Mouse (Mus musculus): ENCODE data around the gene Tmem230.
"Not testable (repeated sequence)": the region's sequence is repeated elsewhere in the genome, so short reads cannot be mapped to it uniquely, and the experiment has no call there.

Gene Tmem230

GRCm38 (mm10) chr2:132272694-132273389 is 25.2 kb upstream of the Tmem230 start:
- DNase-seq (ENCODE audit: low read depth) = no peak

GRCm38 (mm10) chr2:132270331-132270951 is 22.8 kb upstream of the Tmem230 start:
- DNase-seq (ENCODE audit: low read depth) = no peak

GRCm38 (mm10) chr2:132269217-132269616 is 21.6 kb upstream of the Tmem230 start:
- peak; percentile 90 for DNase-seq (ENCODE audit: low read depth)

GRCm38 (mm10) chr2:132266086-132266485 is 18.5 kb upstream of the Tmem230 start:
- DNase-seq (ENCODE audit: low read depth) = peak; percentile 74

GRCm38 (mm10) chr2:132265196-132265595 is 17.6 kb upstream of the Tmem230 start:
- peak; percentile 63 for DNase-seq (ENCODE audit: low read depth)

GRCm38 (mm10) chr2:132264266-132264710 is 16.7 kb upstream of the Tmem230 start:
- no peak for DNase-seq (ENCODE audit: low read depth)

GRCm38 (mm10) chr2:132263421-132264265 is 16.0 kb upstream of the Tmem230 start:
- peak; percentile 62 for DNase-seq (ENCODE audit: low read depth)

GRCm38 (mm10) chr2:132262879-132263398 is 15.3 kb upstream of the Tmem230 start, which contains the start of gene Cds2:
Gene Cds2 (plus strand): TSS chr2:132263148.
- DNase-seq (ENCODE audit: low read depth) = peak; percentile 99

- DNase-seq (ENCODE audit: low read depth) = peak; percentile 34
Measured at GRCm38 (mm10) chr2:132262175-132262574, 14.6 kb upstream of the Tmem230 start.

GRCm38 (mm10) chr2:132260601-132261000 is 13.0 kb upstream of the Tmem230 start:
- peak; percentile 19 for DNase-seq (ENCODE audit: low read depth)

- DNase-seq (ENCODE audit: low read depth) = no peak
Measured at GRCm38 (mm10) chr2:132257350-132258068, 9.9 kb upstream of the Tmem230 start.

GRCm38 (mm10) chr2:132253603-132254002 is 6.0 kb upstream of the Tmem230 start:
- no peak for DNase-seq (ENCODE audit: low read depth)

- peak; percentile 99 for DNase-seq (ENCODE audit: low read depth)
Measured at GRCm38 (mm10) chr2:132252542-132253528, 5.2 kb upstream of the Tmem230 start, which contains the start of gene Pcna. Gene Pcna (minus strand): TSS chr2:132253314.

- DNase-seq (ENCODE audit: low read depth) = no peak
Measured at GRCm38 (mm10) chr2:132251911-132252310, 4.3 kb upstream of the Tmem230 start.

- peak; percentile 29 for DNase-seq (ENCODE audit: low read depth)
Measured at GRCm38 (mm10) chr2:132243370-132243769, 4.2 kb downstream of the Tmem230 start.

- peak; percentile 44 for DNase-seq (ENCODE audit: low read depth)
Measured at GRCm38 (mm10) chr2:132240457-132240856, 7.2 kb downstream of the Tmem230 start.

- not testable (repeated sequence) for DNase-seq (ENCODE audit: low read depth)
Measured at GRCm38 (mm10) chr2:132239434-132239833, 8.2 kb downstream of the Tmem230 start.

GRCm38 (mm10) chr2:132235975-132236374 is 11.6 kb downstream of the Tmem230 start:
- DNase-seq (ENCODE audit: low read depth) = no peak

- DNase-seq (ENCODE audit: low read depth) = no peak
Measured at GRCm38 (mm10) chr2:132235291-132235690, 12.3 kb downstream of the Tmem230 start.

Data from 416B (cell line).